Mouse (Mus musculus): ENCODE data around the gene Vmn2r78.
"Not testable (repeated sequence)": the region's sequence is repeated elsewhere in the genome, so short reads cannot be mapped to it uniquely, and the experiment has no call there.

Gene Vmn2r78

DNA sequence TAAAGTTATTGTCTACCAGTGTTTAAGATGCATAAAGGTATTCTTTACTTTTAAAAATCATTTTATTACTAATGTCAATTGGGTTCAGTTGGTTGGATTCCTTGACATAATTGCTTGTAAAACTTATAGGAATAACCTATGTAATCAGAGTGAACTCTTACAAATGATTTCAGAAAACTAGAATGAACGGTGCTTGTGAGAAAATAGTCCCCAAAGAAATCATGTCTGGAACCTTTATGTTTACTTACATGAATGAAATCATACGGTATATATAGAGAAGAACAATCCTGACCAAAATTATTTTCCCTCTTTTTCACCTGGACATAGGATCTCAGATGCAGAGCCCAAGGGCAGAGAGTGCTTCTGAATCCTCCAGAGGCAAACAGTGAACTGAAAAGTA lies at the start of gene Vmn2r78:
TSS of gene Vmn2r78 (plus strand) at position 301 of the 400 bp plus-strand sequence.
- not testable (repeated sequence) for DNase-seq (ENCODE audit: low spot score)

DNA sequence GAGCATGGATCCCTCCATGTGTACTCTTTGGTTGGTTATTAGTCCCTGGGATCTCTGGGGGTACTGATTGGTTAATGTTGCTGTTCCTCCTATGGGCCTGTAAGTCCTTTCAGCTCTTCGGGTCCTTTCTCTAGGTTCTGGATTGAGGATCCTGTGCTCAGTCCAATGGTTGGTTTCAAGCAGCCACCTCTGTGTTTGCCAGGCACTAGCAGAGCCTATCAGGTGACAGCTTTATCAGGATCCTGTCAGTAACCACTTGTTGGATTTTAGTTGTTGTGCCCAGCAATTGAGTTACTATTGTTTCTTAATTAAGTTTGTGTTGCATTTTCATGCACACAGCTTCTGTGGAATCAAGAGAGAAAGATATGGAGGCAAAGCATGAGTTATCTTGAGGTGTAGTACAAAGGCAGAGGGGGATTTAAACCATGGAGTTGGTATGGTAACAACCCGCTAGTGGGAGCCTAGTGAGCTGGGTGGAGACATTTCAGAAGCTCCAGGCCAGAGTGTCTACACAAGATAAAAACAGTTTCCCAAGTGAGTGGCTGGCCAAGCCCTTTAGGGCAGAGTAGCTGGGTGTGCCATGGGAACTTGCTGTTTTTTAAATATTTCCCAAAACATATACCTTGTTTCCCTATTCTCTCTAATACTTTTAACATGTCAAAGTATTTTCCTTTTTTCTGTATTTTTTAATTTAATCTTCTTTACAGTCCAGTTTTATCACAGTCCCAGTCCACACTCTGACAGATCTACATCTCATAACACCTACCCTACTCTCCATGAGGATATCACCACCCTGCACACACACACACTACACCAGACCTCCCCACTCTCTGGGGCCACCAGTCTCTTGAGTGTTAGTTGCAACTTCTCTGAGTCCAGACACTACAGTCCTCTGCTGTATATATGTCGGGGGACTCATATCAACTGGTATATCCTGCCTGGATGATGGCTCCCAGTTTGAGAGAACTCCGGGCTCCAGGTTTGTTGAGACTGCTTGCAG lies 25.1 kb upstream of the Vmn2r78 start:
- no peak for DNase-seq (ENCODE audit: low spot score)

DNA sequence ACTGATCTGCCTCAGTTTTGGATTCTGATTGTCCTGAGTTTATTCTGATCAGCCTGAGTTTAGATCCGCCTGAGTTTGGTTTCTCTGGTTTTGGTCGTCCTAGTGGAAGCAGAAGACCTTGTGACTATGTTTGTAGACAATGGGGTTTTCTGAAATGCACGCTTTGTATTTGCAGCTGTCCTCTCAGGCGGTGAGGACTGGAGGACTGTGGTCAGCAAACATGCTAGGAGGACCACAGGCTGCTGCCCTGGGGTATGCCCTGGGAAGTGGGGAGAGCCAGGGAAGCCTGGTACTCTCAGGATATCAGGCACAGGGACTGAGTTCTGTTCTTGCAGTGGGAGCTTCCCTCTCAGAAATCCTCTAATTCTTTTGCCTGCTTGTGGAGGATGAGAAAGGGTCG lies 22.4 kb downstream of the Vmn2r78 start:
- no peak for DNase-seq (ENCODE audit: low spot score)

DNA sequence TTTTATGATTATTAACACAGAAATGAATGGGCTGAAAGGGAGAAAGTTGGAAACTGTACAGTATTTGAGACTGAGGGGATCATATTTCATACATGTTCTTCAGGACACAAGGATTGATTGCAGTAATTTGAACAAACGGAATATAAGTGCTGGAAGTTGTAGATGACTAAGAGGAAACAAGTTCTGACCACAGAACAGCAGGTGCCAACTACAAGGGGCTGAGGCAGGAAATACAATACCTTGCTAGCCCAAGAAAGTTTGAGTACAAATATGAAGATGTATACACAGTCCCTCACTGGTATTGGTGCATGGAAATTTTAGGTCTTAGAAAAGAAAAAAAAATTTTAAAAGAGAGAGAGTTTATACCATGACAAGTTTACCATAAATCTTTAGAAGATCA lies 79.8 kb downstream of the Vmn2r78 start:
- no peak for DNase-seq (ENCODE audit: low spot score)

DNA sequence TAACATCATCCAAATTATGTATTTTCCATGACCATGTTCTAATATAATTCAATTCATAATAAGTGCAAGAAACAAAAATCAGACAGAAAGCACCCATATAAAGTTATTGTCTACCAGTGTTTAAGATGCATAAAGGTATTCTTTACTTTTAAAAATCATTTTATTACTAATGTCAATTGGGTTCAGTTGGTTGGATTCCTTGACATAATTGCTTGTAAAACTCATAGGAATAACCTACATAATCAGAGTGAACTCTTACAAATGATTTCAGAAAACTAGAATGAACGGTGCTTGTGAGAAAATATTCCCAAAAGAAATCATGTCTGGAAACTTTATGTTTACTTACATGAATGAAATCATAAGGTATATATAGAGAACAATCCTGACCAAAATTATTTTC lies 80.9 kb downstream of the Vmn2r78 start, which contains the start of gene Vmn2r79:
TSS of gene Vmn2r79 (plus strand) at position 301 of the 400 bp plus-strand sequence.
- DNase-seq (ENCODE audit: low spot score) = not testable (repeated sequence)
